Mouse (Mus musculus): ENCODE results near the gene Kbtbd6. TPM values are rescaled to one million over a fixed set of nuclear protein-coding genes. Genes with fewer than 3 reads are reported as not detected.

Gene Kbtbd6
- polyA plus RNA-seq, 1 experiment from 2014 or later, result 2.8 TPM

DNA sequence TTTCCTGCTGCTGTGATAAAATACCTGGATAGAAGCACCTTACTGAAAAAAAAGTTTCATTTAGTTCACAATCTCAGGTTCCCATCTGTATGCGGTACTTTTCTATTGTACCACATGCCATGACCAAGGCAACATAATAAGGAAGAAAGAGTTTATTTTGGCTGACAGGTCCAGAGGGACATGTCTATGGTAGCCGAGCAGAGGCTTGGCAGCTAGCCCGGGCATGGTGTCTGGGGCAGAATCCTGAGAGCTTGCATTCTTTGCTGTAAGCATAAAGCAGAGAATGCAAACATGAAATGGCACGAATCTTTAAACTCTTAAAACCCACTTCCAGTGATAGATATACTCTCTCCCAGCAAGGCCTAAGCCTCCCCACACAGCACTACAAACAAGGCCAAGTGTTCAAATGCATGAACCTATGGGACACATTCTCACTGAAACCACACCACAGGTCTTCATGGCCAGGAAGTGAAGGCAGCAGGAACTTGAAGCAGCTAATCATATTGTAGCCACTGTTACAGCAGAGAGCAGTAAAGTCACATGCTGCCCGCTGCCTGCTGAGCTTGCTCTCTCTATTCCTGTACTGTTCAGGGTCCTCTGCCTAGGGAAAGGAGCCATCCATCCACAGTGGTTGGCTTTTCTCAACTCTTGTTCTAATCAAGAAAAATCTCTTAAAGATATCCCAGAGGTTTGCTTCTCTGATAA is 51.9 kb downstream of the Kbtbd6 start:
- Histone ChIP-seq H3K27ac (ENCODE audit: low read length) (no peak overlapping the region), H3K9ac (replicated peaks; ENCODE audit: low read depth, low read length) (no peak overlapping the region)
- 54% methylated on average over 5 of the region's 5 CpGs for WGBS

More for the DNA sequence above, 51.9 kb downstream of the Kbtbd6 start:
- H3K36me3 ChIP-seq (ENCODE audit: control insufficient read depth, insufficient read depth, low read length), result no peaks in the 10 kb centered on the region
- no peaks in the 10 kb centered on the region for H3K27me3 ChIP-seq (ENCODE audit: control insufficient read depth, insufficient read depth, low read length)
- no peak overlapping the region for H3K4me2 ChIP-seq (replicated peaks; ENCODE audit: low read depth, low read length)
- no peak overlapping the region for H3K4me3 ChIP-seq (ENCODE audit: low read depth, low read length)
- H3K9me3 ChIP-seq (ENCODE audit: control insufficient read depth, low read depth, low read length), result no peaks in the 10 kb centered on the region; the same call in 1 of the 2 replicates
- H3K4me1 ChIP-seq (ENCODE audit: control insufficient read depth, insufficient read depth, low read length), result 0 out of 2 replicates have a peak, but pooled peaks cover 4% of the 10 kb centered on the region
- ATAC-seq (ENCODE audit: insufficient number of reproducible peaks, insufficient read depth, low FRiP score, low read depth), result no peak

Other genes starting within 250 kb of the Kbtbd6 start
- gene Zfp957, start 204.5 kb upstream of the Kbtbd6 start, polyA plus RNA-seq (2014; fragmentation: Nextera tagmentation; extraction: Ambion mirVana), result not detected in 2 replicates
- gene Rgcc, start 150.2 kb upstream of the Kbtbd6 start, polyA plus RNA-seq (2014; fragmentation: Nextera tagmentation; extraction: Ambion mirVana), result 46.5 and 49.8 TPM in 2 replicates
- gene Naa16, start 61.1 kb upstream of the Kbtbd6 start, polyA plus RNA-seq (2014; fragmentation: Nextera tagmentation; extraction: Ambion mirVana), result 41.0 and 47.7 TPM in 2 replicates
- 9.6 and 9.8 TPM in 2 replicates for gene Mtrf1, start 54.1 kb upstream of the Kbtbd6 start, polyA plus RNA-seq (2014; fragmentation: Nextera tagmentation; extraction: Ambion mirVana)
- 14.3 and 16.1 TPM in 2 replicates for gene Kbtbd7, start 25.3 kb upstream of the Kbtbd6 start, polyA plus RNA-seq (2014; fragmentation: Nextera tagmentation; extraction: Ambion mirVana)
- 25.8 and 27.6 TPM in 2 replicates for gene Elf1, start 29.4 kb downstream of the Kbtbd6 start, polyA plus RNA-seq (2014; fragmentation: Nextera tagmentation; extraction: Ambion mirVana)
- gene Wbp4, start 29.7 kb downstream of the Kbtbd6 start, polyA plus RNA-seq (2014; fragmentation: Nextera tagmentation; extraction: Ambion mirVana), result 43.6 and 50.3 TPM in 2 replicates
- 121 and 127 TPM in 2 replicates for gene Sugt1, start 135.9 kb downstream of the Kbtbd6 start, polyA plus RNA-seq (2014; fragmentation: Nextera tagmentation; extraction: Ambion mirVana)
- gene Cnmd, start 210.3 kb downstream of the Kbtbd6 start, polyA plus RNA-seq (2014; fragmentation: Nextera tagmentation; extraction: Ambion mirVana), result 1.3 and 2.9 TPM in 2 replicates

All from stomach, embryonic 14.5 days (tissue).